Mouse (Mus musculus) large intestine, adult 2 months (tissue): Measurements from ENCODE around the gene Aven. TPM values are rescaled to one million over a fixed set of nuclear protein-coding genes. Genes with fewer than 3 reads are reported as not detected.
"Not testable (repeated sequence)": the region's sequence is repeated elsewhere in the genome, so short reads cannot be mapped to it uniquely, and the experiment has no call there.

Experiments used
- DNase-seq: peaks from one replicate; pipeline ENCODE4 v3.0.0-alpha.2; 2012; ENCODE audit warnings: low read depth, low spot score
- WGBS: fragments of 180-500 bp; shearing (Covaris S2); methylation state at CpG from one replicate; pipeline ENCODE4 v1.1.7; 2018; 5-methylcytosine and 5-hydroxymethylcytosine counted together
- polyA plus RNA-seq: library from polyadenylated mRNA; depleted of rRNA; stranded (reverse); fragments of >200 nt; gene quantifications from 2 replicates; pipeline ENCODE4 v1.2.3, GENCODE M21; 2012; rRNA removed

The Aven gene
- 8.5 and 9.6 TPM in 2 replicates for polyA plus RNA-seq

DNA sequence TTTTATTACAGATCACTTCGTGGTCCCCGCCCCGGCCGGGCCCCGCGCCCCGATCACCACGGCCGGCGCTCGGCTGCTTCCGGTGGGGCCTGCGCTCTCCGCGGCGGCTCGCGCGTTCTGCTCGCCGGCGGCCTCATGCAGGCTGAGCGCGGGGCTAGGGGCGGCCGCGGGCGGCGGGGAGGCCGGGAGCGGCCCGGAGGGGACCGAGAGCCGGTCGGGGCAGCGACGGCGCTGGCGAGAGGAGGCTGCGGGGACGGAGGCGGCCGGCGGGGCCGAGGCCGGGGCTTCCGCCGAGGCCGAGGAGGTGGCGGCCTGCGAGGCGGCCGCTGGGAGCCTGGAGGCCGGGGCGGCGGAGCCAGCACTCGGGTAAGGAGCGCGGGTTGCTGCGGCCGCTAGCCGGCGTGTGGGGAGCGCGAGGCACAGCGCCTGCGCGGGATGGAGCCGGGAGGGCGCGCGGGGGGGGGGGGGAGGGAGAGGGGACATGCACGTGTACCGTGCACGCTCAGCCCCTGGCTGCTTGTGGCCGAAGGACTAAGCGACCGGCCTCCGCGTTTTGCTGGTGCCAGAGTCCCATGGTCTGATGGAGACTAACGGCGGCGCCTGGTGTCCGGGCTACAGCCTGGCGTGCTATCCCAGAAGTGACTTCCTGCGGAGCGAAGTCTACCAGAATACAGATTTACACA, at the start of gene Aven:
Gene Aven, plus strand, starts transcription at position 109 of the 683 bp plus-strand sequence.
- 1% methylated on average over 71 of the region's 87 CpGs for WGBS
- DNase-seq, result no peak

DNA sequence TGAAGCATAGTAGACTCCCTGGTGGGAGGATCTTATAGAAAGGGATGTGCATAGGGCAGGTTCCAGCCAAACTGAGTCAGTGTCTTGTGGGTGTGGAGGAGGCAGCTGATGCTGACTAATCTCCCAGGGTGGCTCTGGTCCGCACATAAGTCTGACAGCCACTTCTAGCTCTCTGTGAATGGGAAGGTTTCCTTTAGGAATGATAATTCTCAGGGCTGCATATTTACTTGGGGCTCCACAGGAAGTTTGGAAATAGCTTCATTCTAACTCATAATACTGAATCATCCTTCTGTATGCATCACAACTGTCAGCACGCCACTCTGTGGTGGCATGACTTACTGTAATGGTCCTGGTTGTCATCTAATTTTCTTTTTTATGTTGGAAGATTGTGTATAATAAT, 49.3 kb upstream of the Aven start:
- DNase-seq, result no peak
- 57% methylated on average over 2 of the region's 2 CpGs for WGBS

DNA sequence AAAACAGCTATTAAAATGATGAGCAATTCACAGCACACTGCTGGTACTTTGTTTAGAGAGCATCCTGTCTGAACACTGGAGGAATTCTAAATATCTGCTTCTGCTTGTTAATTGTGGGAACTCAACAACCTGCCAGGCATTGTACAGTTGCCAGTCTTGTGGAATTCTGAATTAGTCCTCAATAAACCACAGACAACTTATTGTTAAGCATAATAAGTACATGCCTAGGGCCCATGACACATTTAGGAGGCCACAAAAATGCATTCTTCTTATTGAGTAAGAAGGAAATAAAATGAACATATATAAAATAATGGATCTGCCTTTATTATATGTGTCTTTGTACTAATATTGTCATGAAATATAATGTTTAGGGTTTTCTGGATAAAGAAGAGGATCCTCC, 47.3 kb upstream of the Aven start:
- DNase-seq, result no peak

DNA sequence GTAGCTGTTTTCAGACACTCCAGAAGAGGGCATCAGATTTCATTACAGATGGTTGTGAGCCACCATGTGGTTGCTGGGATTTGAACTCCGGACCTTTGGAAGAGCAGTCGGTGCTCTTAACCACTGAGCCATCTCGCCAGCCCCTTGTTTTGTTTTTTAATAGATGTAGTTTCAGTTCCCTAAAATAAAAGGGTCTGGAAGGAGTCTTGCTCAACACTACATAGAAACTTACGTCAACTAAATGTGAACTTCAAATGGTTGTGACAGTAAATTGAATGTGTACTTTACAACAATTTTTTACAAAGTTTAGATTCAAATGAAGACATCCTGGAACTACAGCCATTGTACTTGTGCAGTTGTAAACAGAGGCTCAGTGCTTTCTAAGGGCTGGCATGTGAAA, 44.7 kb upstream of the Aven start:
- not testable (repeated sequence) for DNase-seq
- 62% methylated on average over 4 of the region's 4 CpGs for WGBS

DNA sequence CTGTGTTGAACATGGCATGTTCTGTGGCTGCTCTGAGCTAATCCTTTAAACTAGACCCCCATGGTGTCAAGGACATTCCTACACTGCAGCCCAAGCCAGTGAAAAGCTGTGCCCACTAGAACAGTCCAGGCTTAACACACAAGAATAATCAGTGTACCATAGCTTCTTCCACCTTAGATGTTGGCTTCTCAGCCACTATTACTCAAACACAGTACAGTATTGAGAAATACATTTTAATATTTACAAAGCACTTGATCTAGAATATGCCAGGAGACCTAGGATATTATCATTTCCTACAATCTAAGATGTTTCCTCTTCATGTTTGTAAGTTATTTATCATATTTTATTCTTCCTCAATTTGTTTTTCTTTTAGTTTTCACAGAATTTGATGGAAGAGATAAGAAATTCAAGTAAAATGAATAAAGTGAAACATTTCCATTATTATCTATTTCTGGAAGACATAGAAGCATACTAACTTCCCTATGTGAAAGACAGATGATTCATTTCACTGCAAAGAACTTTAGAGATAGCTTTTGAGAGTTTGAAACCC, 44.2 kb upstream of the Aven start:
- DNase-seq, result no peak

DNA sequence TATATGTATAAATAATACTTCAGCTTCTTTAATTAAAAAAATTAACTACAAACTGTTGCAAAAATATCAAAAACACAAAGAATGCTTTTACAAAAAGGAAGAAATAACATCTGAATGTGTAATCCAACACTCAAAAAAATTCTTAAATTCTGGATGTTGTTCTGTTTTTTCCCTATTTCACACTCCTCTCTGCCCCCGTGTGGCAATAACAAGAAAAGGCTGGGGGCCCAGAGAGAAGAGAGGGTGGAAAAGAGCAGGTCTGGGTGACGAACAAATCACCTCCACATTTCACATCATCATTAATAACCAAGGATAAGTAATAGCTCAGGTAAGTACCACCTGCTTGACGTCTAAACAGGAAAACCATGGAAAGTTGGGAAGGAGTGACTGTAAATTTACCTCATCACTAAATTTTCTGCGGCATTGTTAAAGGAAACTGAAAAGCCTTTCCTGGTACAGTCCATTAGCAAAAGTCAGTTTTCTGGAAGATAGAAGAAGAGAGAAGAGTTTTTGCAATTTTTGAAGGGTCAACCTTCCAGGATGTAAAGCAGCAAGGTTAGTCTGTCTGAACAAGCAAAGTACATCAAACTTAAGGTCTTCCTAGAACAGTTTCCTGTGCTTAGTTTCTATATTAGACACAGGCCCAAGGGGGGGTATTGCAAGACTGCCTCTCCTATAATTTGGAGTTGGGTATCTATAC, 43.0 kb upstream of the Aven start:
- 26% methylated on average over 4 of the region's 4 CpGs for WGBS
- DNase-seq, result no peak

DNA sequence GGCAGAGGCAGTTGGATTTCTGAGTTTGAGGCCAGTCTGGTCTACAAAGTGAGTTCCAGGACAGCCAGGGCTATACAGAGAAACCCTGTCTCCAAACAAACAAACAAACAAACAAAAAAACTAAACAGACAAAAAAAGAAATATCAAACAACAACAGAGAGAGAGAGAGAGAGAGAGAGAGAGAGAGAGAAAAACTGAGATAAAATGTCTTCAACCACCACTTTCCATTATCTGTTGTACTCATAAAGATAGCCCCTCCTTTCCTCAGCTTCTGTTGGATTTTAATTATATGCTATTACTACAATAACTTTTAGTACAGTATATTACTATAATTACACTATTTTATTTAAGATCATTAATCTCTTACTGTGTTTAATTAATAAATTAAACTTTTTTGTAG, 40.3 kb upstream of the Aven start:
- not testable (repeated sequence) for DNase-seq

DNA sequence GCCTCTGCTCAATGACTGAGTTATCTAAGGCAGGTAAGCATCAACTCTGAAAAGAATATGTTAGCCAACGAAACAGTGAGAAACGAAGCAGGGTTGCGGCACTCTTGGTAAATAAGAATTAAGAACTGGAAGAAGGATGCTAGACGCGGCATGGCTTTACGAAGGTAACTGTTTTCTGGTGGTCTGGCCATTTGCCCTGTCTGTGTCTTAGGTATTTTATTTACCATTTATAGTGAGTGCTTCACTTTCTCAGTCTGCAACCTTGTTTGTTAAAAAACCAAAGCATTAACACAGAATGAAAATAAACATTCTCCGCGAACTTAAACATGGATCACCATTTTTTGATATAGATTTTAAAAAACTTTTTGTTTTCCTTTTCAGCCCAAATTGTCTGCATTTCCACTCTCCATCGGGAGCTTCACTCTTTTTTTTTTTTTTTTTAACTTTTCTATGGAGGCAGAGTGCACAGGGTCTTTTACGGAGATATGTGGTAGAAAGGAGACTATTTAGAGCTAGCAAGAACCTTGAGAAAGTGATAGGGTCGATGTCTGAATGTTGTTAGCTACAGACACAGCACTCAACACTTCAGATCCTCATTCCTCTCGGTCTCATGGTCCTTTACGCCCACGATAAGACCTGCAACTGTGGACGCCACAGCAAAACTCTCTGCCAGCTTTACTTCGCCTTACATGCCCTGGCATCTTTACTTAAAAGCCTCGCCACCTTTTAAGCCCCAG, 38.5 kb upstream of the Aven start:
- no peak for DNase-seq
- 28% methylated on average over 17 of the region's 17 CpGs for WGBS

DNA sequence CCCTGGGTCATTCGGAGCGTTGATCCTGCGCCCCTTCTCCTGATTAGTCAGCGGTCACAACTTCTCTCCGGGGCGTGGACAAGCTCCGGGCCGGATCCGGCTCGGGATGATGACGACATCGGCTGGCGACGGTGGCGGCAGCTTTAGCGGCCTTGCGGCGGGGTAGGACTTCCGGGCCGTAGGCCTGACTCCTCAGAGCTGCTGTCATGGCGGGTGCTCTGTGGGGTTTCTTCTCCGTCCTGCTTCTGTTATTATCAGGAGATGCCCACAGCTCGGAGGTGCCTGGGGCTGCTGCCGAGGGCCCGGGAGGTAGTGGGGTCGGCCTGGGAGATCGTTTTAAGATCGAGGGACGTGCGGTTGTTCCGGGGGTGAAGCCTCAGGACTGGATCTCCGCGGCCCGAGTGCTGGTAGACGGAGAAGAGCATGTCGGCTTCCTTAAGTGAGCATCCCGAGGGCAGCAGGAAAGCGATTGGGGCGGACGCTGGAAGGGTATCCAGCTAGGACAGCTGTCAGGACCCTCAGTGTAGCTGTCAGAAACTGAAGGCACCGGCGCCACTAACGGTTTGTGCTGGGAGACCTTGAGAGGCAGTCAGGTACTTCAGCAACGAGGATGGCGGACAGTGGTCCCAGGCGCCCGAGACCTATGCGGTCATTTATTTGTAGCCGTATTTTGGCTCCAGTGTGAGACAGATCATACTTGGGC, 37.8 kb upstream of the Aven start, which contains the start of gene Emc7:
Gene Emc7, plus strand, starts transcription at position 136 of the 703 bp plus-strand sequence.
- DNase-seq, result peak; percentile 82
- WGBS, result under 1% methylated on average over 49 of the region's 49 CpGs

DNA sequence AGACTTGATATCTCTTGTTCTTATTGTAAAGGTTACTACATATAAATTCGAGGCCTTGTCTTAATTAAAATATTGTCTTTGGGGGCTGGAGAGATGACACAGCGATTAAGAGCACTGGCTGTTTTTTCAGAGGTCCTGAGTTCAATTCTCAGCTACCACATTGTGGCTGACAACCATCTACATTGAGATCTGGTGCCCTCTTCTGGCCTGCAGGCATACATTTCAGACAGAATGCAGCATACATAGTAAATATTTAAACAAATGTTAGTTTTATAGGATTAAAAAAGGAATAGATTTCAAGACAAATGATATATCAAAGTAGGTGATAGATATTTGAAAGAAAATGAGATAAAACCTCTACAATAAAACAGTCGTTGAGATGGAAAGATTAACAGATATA, 32.2 kb upstream of the Aven start:
- 86% methylated on average over 3 of the region's 3 CpGs for WGBS
- DNase-seq, result no peak

DNA sequence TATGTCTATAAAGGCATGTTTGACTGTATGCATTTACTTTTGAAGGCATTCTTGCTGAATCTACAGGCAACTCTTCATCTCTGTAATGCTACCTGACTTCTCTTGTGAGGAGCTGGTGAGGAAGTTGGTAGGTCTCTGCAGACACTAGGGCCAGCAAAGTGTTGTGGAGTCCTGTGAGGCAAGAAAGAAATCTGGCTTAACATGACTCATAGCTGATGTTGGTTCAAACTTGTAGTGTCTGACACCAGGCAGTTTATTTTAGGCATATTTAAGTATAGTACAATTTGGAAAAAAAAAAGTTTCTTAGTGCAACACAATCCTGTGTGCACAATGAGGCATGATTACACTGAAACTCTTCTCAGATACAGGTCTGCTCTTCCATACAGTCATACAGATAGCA, 23.2 kb upstream of the Aven start:
- DNase-seq, result no peak

DNA sequence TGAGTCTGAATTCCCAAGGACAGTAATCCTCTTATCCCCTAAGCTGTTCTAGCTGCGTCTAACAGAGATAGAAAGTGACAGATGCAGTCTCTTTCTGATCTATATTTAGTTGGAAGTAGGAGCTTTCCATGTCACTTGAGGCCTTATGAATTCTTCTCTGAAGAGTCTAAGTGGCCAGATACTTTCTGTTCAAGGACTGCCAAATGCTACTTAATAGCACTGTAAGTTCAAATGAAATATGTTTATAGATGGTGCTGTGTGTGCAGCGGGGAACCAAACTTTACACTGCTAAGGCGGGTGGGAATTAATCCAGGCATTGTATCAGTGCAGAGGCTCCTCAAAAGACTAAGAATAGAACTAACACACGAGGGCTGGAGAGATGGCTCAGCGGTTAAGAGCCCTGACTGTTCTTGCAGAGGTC, 21.8 kb upstream of the Aven start:
- 75% methylated on average over 5 of the region's 5 CpGs for WGBS
- DNase-seq, result no peak

DNA sequence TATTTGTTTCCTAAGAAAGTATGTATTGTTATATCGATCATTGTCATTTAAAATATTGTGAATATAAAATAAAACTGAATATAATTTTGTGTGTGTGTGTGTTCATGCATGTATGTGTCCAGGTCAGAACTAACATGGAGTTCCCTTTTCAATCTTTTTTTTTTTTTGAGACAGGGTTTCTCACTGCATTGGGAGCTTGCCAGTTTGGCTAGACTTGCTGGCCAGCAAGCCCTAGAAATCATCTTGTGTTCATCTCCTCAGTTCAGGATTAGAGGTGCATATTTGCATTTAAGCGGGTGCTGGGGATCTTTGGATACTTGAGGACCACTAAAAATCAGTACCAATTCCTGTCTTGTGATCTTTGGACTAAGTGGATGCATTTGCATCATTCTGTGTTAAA, 20.7 kb upstream of the Aven start:
- 89% methylated on average over 2 of the region's 2 CpGs for WGBS
- DNase-seq, result no peak

DNA sequence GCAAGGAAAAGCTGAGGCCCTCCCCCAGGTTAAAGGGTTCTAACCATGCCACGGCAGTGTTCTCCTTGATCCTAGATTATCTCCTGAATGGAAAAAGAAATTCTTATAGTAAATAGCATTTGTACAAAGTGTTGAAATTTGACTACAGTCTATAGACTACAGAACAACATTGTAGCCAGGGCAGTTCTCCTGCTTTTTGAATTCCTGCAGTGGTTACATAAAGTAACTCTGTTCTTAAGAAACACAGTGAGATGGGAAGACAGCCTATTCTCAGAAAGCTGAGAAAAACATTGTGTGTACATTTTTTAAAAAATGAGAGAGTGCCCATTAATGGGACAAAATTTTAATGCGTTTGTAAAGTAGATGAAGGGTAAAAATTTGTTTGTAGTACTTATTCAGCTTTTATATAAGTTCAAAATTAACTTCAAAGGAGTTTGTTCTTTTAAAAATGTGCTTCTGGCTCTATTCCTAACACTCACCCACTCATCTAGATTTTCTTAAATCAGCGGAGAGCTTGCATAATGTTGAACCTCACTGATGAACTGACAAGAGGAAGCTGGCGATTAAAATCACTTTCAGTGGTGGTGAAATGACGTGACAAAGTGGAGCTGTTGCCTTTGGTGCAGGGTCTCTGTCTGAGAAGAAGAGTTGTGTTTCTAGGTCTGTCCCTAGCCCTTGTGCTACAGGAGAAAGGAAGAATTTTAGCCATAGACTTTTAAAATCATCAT, 17.6 kb upstream of the Aven start:
- 79% methylated on average over 5 of the region's 5 CpGs for WGBS

DNA sequence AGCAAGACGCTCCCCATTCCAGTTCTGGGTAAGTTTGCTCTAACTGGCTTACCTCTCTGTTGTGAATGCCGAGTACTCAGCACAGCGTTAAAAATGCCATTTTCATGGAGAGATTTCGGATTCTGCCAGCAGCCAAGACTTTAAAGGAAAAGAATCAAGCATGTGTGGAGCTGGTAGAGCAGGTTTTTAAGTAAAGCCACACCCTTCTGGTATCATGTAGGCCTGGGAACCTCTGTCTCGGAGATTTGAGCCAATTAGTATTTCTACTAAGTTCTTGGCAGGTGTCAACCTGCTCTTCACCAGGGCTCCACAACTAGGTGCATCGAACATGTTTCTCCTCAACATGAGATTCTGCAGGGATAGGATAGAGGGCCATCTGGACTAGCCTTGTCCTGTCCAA, 16.2 kb upstream of the Aven start:
- 31% methylated on average over 6 of the region's 6 CpGs for WGBS
- no peak for DNase-seq

More for the DNA sequence above, 17.6 kb upstream of the Aven start:
- no peak for DNase-seq

DNA sequence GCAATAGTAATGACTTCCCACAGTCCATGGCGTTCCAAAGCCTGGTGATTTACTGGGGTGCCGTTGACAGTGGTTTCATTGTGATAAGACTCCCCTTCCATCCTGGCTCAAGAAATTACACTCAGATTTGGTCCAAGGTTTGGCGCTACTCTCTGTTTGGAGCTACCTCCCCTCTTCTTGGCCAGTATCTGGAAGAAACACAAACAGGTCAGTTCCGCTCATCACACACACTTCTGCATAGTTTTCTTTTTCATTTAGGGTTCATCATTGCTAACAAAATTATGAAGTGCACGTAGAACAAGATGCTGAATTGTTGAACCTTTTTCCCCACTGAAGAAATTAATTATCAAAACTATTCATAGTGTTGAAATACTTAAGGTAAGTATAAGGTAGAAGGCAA, 12.1 kb upstream of the Aven start, which contains the start of gene Chrm5:
Gene Chrm5, minus strand, starts transcription at position 101 of the 400 bp plus-strand sequence.
- WGBS, result 89% methylated on average over 5 of the region's 5 CpGs
- no peak for DNase-seq

DNA sequence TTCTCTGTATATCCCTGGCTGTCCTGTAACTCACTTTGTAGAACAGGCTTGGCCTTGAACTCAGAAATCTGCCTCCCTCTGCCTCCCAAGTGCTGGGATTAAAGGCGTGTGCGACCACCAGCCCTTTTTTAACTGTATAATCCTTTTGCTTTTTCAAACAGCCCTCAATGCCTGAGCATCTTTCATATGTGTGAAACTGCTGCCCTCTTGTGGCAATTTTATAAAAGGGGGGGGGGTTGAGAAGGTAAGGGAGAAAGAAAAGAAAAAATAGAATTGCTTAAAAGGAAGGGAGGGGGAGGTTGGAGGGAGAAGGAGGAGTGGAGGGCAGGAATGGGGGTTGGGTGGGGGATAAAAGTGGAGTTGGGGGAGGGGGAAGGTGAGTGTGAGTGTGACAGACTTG, 11.2 kb upstream of the Aven start:
- no peak for DNase-seq
- WGBS, result 0% methylated on average over 2 of the region's 2 CpGs

DNA sequence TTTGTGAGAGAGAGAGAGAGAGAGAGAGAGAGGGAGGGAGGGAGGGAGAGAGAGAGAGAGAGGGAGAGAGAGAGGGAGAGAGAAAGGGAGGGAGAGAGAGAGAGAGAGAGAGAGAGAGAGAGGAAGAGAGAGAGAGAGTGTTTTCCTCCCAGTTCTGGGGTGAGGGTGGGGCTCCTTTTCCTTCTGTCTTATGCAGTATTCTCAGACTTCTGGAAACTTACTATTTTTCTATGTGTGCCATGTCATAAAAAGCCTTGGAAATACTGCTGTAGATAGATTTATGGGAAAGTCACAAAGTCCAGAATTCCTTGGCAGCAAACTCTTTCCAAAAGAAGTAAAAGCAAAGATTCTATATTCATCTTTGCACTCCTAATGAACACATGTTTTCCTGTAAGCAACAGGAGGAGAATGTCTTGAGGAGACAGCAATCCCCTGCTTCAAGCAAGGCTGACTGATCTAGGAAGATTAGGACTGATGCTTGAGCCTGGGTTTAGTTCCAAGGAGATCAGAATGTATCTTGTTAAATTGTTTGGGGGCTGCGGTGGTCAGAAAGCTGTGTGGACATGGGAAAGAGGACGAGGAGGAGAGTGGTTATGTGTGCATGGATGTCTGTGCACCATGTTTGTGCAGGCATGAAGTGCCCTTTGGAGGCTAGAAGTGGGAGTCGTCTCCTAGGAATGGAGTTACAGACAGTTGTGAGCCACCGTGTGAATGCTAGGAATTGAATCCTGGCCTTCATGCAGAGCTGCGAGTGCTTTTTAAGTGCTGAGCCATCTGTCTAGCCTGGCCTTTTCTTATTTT, 10.0 kb upstream of the Aven start:
- WGBS, result 58% methylated on average over 5 of the region's 5 CpGs
- no peak for DNase-seq

DNA sequence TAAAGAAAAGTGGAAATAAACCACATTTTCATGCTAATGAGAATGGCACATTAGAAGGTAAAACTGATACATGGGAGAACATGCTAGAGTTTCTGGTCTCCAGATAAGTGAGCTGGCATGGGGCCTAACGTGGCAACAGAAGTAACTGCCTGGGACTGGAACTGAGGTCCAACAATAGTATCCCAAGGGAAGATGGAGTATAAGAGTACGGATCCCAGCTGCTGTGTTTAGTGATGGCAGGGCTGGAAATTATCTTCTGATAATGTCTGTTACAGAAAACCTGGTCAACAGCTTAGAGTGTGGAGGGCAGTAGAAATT, 9.5 kb upstream of the Aven start:
- WGBS, result 77% methylated on average over 2 of the region's 2 CpGs

More for the DNA sequence above, 9.5 kb upstream of the Aven start:
- DNase-seq, result no peak
